ENCODE assay signal across 7 mouse cellular contexts in the genomic region with DNA sequence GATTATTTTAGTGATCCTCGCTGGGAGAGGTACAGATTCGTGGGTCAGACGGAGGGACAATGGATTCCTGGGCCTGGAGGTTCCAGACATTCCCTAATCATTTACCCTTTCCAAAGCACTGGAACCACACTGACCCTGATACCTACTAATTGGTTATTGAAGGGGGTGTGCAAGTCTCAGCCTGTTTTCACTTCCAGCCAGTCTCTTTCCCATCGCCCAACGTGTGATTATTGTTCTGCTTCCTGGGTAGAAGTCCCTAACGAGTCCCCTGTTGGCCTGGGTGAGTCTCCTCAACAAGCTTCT. TPM values are rescaled to one million over a fixed set of nuclear protein-coding genes. Genes with fewer than 3 reads are reported as not detected.
DNase-seq lines count a peak whose midpoint lies in the region; ATAC-seq and TF ChIP-seq lines count a peak whose summit lies in the region.

No protein-coding gene starts in this region.

- H3K4me1 ChIP-seq in lung, postnatal 0 days (ENCODE audit: insufficient read depth, low read depth, low read length): peaks cover 20% of the 10 kb centered on the region
- H3K4me1 ChIP-seq in forebrain, embryonic 12.5 days: peaks cover 34% of the 10 kb centered on the region
- peaks cover 17% of the 10 kb centered on the region for H3K4me1 ChIP-seq in liver, embryonic 11.5 days (replicated peaks; ENCODE audit: control insufficient read depth, insufficient read depth, low read length)
- peaks cover 14% of the 10 kb centered on the region for H3K4me1 ChIP-seq in stomach, embryonic 14.5 days (ENCODE audit: control insufficient read depth, insufficient read depth, low read length)

- DNase-seq in lung, postnatal 0 days (ENCODE audit: low spot score): no peak
- no peak for DNase-seq in lung, postnatal 14 days
- peak; percentile 63 for DNase-seq in liver, embryonic 11.5 days (ENCODE audit: low spot score)
- no peak for DNase-seq in right cerebral cortex, postnatal 4 days
- DNase-seq in adrenal gland, adult 8-10 months: no peak

- no peak for ATAC-seq in lung, postnatal 0 days
- peak; percentile 58 for ATAC-seq in forebrain, embryonic 12.5 days (ENCODE audit: low FRiP score)
- no peak; the same call in 1 of the 2 replicates for ATAC-seq in liver, embryonic 11.5 days (replicated peaks; ENCODE audit: low FRiP score)
- no peak for ATAC-seq in stomach, embryonic 14.5 days (ENCODE audit: insufficient number of reproducible peaks, insufficient read depth, low FRiP score, low read depth)

- no peaks in the 10 kb centered on the region for H3K27me3 ChIP-seq in lung, postnatal 0 days (replicated peaks; ENCODE audit: insufficient read depth, low read length)
- H3K27me3 ChIP-seq in forebrain, embryonic 12.5 days: no peaks in the 10 kb centered on the region
- no peaks in the 10 kb centered on the region for H3K27me3 ChIP-seq in liver, embryonic 11.5 days (replicated peaks; ENCODE audit: control insufficient read depth, insufficient read depth, low read length)
- H3K27me3 ChIP-seq in stomach, embryonic 14.5 days (ENCODE audit: control insufficient read depth, insufficient read depth, low read length): no peaks in the 10 kb centered on the region

- H3K4me3 ChIP-seq in lung, postnatal 0 days (ENCODE audit: low read depth, low read length): peak overlapping the region; percentile 43
- H3K4me3 ChIP-seq in forebrain, embryonic 12.5 days (replicated peaks): peak overlapping the region; percentile 74
- H3K4me3 ChIP-seq in liver, embryonic 11.5 days (ENCODE audit: low read depth, low read length): peak overlapping the region; percentile 64
- peak overlapping the region; percentile 55 for H3K4me3 ChIP-seq in stomach, embryonic 14.5 days (ENCODE audit: low read depth, low read length)

- 2% methylated on average over 6 of the region's 6 CpGs for WGBS in lung, postnatal 0 days
- under 1% methylated on average over 6 of the region's 6 CpGs for whole genome bisulfite sequencing in forebrain, embryonic 12.5 days
- WGBS in liver, embryonic 11.5 days: 0% methylated on average over 6 of the region's 6 CpGs
- 0% methylated on average over 6 of the region's 6 CpGs for WGBS in stomach, embryonic 14.5 days

- H3K27ac ChIP-seq in lung, postnatal 0 days (ENCODE audit: low read length): no peak overlapping the region
- 0 out of 2 replicates have a peak overlapping the region, but pooled peaks have one; percentile 38 for H3K27ac ChIP-seq in forebrain, embryonic 12.5 days
- peak overlapping the region; percentile 51 for H3K27ac ChIP-seq in liver, embryonic 11.5 days (ENCODE audit: low read depth, low read length)
- H3K27ac ChIP-seq in stomach, embryonic 14.5 days (ENCODE audit: low read length): no peak overlapping the region

- peak overlapping the region; percentile 93 for H3K4me2 ChIP-seq in lung, postnatal 0 days (replicated peaks; ENCODE audit: low read depth, low read length)
- peak overlapping the region; percentile 98 for H3K4me2 ChIP-seq in forebrain, embryonic 12.5 days
- peak overlapping the region; percentile 81 for H3K4me2 ChIP-seq in liver, embryonic 11.5 days
- H3K4me2 ChIP-seq in stomach, embryonic 14.5 days (replicated peaks; ENCODE audit: low read depth, low read length): peak overlapping the region; percentile 99

- no peaks in the 10 kb centered on the region for H3K9me3 ChIP-seq in lung, postnatal 0 days (ENCODE audit: low read length)
- no peaks in the 10 kb centered on the region for H3K9me3 ChIP-seq in forebrain, embryonic 12.5 days
- no peaks in the 10 kb centered on the region for H3K9me3 ChIP-seq in liver, embryonic 11.5 days (ENCODE audit: control insufficient read depth, low read length)
- H3K9me3 ChIP-seq in stomach, embryonic 14.5 days (ENCODE audit: control insufficient read depth, low read depth, low read length): no peaks in the 10 kb centered on the region

- H3K36me3 ChIP-seq in lung, postnatal 0 days (ENCODE audit: insufficient read depth, low read length): no peaks in the 10 kb centered on the region
- peaks cover 27% of the 10 kb centered on the region for H3K36me3 ChIP-seq in forebrain, embryonic 12.5 days (replicated peaks)
- H3K36me3 ChIP-seq in liver, embryonic 11.5 days (ENCODE audit: control insufficient read depth, insufficient read depth, low read length): peaks cover 24% of the 10 kb centered on the region
- H3K36me3 ChIP-seq in stomach, embryonic 14.5 days (ENCODE audit: control insufficient read depth, insufficient read depth, low read length): peaks cover 3% of the 10 kb centered on the region; the same call in 1 of the 2 replicates

- no peak for TF ChIP-seq CTCF in lung, postnatal 0 days (IDR thresholded peaks at IDR 0.05)

- no peak overlapping the region for H3K9ac ChIP-seq in lung, postnatal 0 days (replicated peaks; ENCODE audit: low read depth)
- H3K9ac ChIP-seq in forebrain, embryonic 12.5 days: peak overlapping the region; percentile 78
- H3K9ac ChIP-seq in liver, embryonic 11.5 days (ENCODE audit: low read depth, low read length): peak overlapping the region; percentile 83
- H3K9ac ChIP-seq in stomach, embryonic 14.5 days (replicated peaks; ENCODE audit: low read depth, low read length): peak overlapping the region; percentile 45

- no peak for TF ChIP-seq EP300 in lung, postnatal 0 days (IDR thresholded peaks at IDR 0.05)

RNA-seq across cellular contexts. Expression of a gene that starts 0.3 kb away (rescaled TPM):
- polyA plus RNA-seq in lung, postnatal 0 days (2015; fragmentation: Nextera tagmentation; extraction: Ambion mirVana): 0.56 and 0.87 TPM in 2 replicates
- 28.8 and 33.7 TPM in 2 replicates for polyA plus RNA-seq in forebrain, embryonic 12.5 days (2016; fragmentation: Nextera tagmentation; extraction: Ambion mirVana)
- 16.4 and 18.0 TPM in 2 replicates for polyA plus RNA-seq in liver, embryonic 11.5 days (2014; fragmentation: Nextera tagmentation; extraction: Ambion mirVana)
- 9.9 and 11.0 TPM in 2 replicates for polyA plus RNA-seq in stomach, embryonic 14.5 days (2014; fragmentation: Nextera tagmentation; extraction: Ambion mirVana)
- total RNA-seq in adrenal gland, adult 8-10 months (2022): under 1 TPM in 3 of 4 experiments, not detected in 1; 0.06 to 0.49 (median 0.22) TPM

RNA-seq across cellular contexts. Expression of a gene that starts 7.4 kb away (rescaled TPM):
- 20.3 and 21.1 TPM in 2 replicates for polyA plus RNA-seq in lung, postnatal 0 days (2015; fragmentation: Nextera tagmentation; extraction: Ambion mirVana)
- polyA plus RNA-seq in forebrain, embryonic 12.5 days (2016; fragmentation: Nextera tagmentation; extraction: Ambion mirVana): 9.0 and 9.1 TPM in 2 replicates
- polyA plus RNA-seq in liver, embryonic 11.5 days (2014; fragmentation: Nextera tagmentation; extraction: Ambion mirVana): 29.5 and 30.3 TPM in 2 replicates
- polyA plus RNA-seq in stomach, embryonic 14.5 days (2014; fragmentation: Nextera tagmentation; extraction: Ambion mirVana): 17.2 and 21.2 TPM in 2 replicates
- 10 to 100 TPM; 52.6 to 84.0 (median 64.7) TPM for total RNA-seq in adrenal gland, adult 8-10 months (2022)

RNA-seq across cellular contexts. Expression of a gene that starts 42.2 kb away (rescaled TPM):
- 6.1 and 6.5 TPM in 2 replicates for polyA plus RNA-seq in lung, postnatal 0 days (2015; fragmentation: Nextera tagmentation; extraction: Ambion mirVana)
- polyA plus RNA-seq in forebrain, embryonic 12.5 days (2016; fragmentation: Nextera tagmentation; extraction: Ambion mirVana): 9.9 and 10.5 TPM in 2 replicates
- 34.8 and 36.5 TPM in 2 replicates for polyA plus RNA-seq in liver, embryonic 11.5 days (2014; fragmentation: Nextera tagmentation; extraction: Ambion mirVana)
- 28.2 and 32.5 TPM in 2 replicates for polyA plus RNA-seq in stomach, embryonic 14.5 days (2014; fragmentation: Nextera tagmentation; extraction: Ambion mirVana)
- total RNA-seq in adrenal gland, adult 8-10 months (2022): 100 to 1,000 TPM in 1 of 4 experiments, 10 to 100 TPM in 3; 50.0 to 107 (median 75.9) TPM

Comparison
In these comparisons a context has a peak if more than half of its experiments do, and no peak if none do; other contexts are left out.
1. H3K27ac ChIP-seq: peak in forebrain, embryonic 12.5 days (single experiment) and liver, embryonic 11.5 days (single experiment); none in lung, postnatal 0 days (single experiment) and stomach, embryonic 14.5 days (single experiment).
2. Peak in every context shown above with its lines, with median percentiles within 50 percentile points of each other: H3K4me2 ChIP-seq and H3K4me3 ChIP-seq.